Mouse (Mus musculus): ENCODE measurements around the gene Gm7075.

- TF ChIP-seq USF1 (IDR thresholded peaks at IDR 0.05; ENCODE audit: low read depth) (no peak), CTCF (IDR thresholded peaks at IDR 0.05; ENCODE audit: control insufficient read depth, insufficient read depth, insufficient read length) (peak; percentile 29), CEBPB (IDR thresholded peaks at IDR 0.05; ENCODE audit: low read depth) (no peak)
These were observed 44.1 kb downstream of the Gm7075 start for GRCm38 (mm10) chr10:63377468-63377867.
